Mouse (Mus musculus): ENCODE measurements around the gene Atp1a2. TPM values are rescaled to one million over a fixed set of nuclear protein-coding genes. Genes with fewer than 3 reads are reported as not detected.

The Atp1a2 gene
- polyA plus RNA-seq, 1 experiment from 2014 or later = 0.69 TPM

- peaks cover 4% of the 10 kb centered on the region for H3K27me3 ChIP-seq
- ChIA-PET POLR2A (no interaction called here), CTCF (interaction anchor here (0.8 to 2.1 kb wide), 11 partner anchors 8 to 280 kb away, joined by 4 to 16 read pairs (median 4); partner anchors contain the start of gene Kcnj10)
- DNase-seq (ENCODE audit: low read depth, low spot score) (no peak), ATAC-seq (no peak)
- no peak for TF ChIP-seq CTCF (IDR thresholded peaks at IDR 0.05)
- in situ Hi-C loops (cut with MboI; ENCODE audit: low pct_unique_long_range_greater_than_20kb) = loop anchor here (5.0 to 25.0 kb wide), 3 partner anchors 41 to 489 kb away; partner anchors contain the start of genes Cd84 and Vangl2
Measured at GRCm38 (mm10) chr1:172325680-172326535, 28.0 kb upstream of the Atp1a2 start.

- ATAC-seq (peak; percentile 86), DNase-seq (ENCODE audit: low read depth, low spot score) (no peak)
- in situ Hi-C loops (cut with MboI; ENCODE audit: low pct_unique_long_range_greater_than_20kb) = loop anchor here (5.0 to 25.0 kb wide), 3 partner anchors 43 to 487 kb away; partner anchors contain the start of genes Cd84 and Vangl2
- ChIA-PET POLR2A (no interaction called here), CTCF (interaction anchor here (0.8 to 2.1 kb wide), 16 partner anchors 8 to 279 kb away, joined by 3 to 16 read pairs (median 4); partner anchors contain the start of gene Kcnj10)
- no peak for TF ChIP-seq CTCF (IDR thresholded peaks at IDR 0.05)
- peaks cover 4% of the 10 kb centered on the region for H3K27me3 ChIP-seq
Measured at GRCm38 (mm10) chr1:172324725-172325124, 26.9 kb upstream of the Atp1a2 start.

DNA sequence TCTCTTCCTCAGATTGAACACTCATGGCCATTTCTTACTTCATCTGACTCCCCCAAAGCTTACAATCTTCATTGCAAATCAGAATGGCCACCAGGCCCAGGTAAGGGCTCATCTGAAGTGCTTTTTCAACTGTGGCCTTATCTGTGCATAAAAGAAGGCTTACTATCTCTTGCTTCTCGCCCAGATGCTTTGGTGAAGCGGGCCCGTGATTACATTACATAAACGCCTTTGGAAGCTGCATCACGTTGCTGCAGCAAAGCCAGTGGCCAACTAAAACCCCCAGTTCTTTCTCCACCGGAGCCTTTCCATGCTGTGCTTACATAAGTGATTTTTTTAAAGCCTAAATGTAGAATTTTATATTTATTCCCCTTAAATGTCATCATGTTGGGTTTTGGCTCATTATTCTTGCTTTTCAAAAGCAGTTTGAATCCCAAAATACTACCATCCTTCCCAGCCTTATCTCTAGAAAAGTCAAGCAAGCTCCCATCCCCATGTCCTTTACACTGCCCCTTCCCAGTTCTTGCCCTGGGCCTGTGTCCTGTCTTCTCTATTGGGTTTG lies 26.0 kb upstream of the Atp1a2 start:
- no peak for ATAC-seq
- H3K27me3 ChIP-seq = peaks cover under 1% of the 10 kb centered on the region
- TF ChIP-seq CTCF (IDR thresholded peaks at IDR 0.05) = no peak
- no peak for DNase-seq (ENCODE audit: low read depth, low spot score)
- ChIA-PET POLR2A (interaction anchor here (2.1 kb wide), 1 partner anchor 10 kb away, joined by 6 read pairs; no protein-coding TSS in a partner anchor), CTCF (interaction anchor here (1.3 to 2.1 kb wide), 6 partner anchors 9 to 207 kb away, joined by 3 to 16 read pairs (median 5); no protein-coding TSS in a partner anchor)
- in situ Hi-C loops (cut with MboI; ENCODE audit: low pct_unique_long_range_greater_than_20kb) = no loop called here

- H3K27me3 ChIP-seq = no peaks in the 10 kb centered on the region
- TF ChIP-seq CTCF (IDR thresholded peaks at IDR 0.05) = no peak
- POLR2A ChIA-PET = interaction anchor here (2.1 kb wide), 1 partner anchor 9 kb away, joined by 6 read pairs; no protein-coding TSS in a partner anchor
- CTCF ChIA-PET = interaction anchor here (0.9 to 1.9 kb wide), 3 partner anchors 11 to 204 kb away, joined by 3 to 6 read pairs (median 4); no protein-coding TSS in a partner anchor
- DNase-seq (ENCODE audit: low read depth, low spot score) (no peak), ATAC-seq (no peak)
- in situ Hi-C loops (cut with MboI; ENCODE audit: low pct_unique_long_range_greater_than_20kb) = no loop called here
Measured at GRCm38 (mm10) chr1:172323298-172323697, 25.4 kb upstream of the Atp1a2 start.

DNA sequence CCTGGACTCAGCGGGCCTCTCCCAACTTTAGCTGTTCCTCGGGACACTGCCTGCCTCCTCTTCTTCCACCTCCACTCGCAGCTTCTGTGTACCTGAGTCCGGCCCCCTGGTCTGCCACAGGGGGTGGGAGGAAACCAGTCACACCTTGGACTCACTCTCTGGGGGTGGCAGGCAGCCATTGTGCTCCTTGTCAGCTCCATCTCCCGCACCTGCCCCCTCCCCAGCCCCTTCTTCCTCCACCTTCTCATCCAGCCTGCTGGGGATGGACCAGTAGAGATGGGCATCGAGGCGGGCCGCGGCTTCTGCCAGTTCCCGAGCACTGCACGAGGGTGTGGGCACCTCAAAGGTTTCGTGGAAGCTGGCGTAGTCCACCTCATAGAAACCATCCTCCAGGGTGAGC lies 24.9 kb upstream of the Atp1a2 start:
- CTCF ChIA-PET = interaction anchor here (0.9 to 1.3 kb wide), 3 partner anchors 11 to 203 kb away, joined by 3 to 4 read pairs (median 3); no protein-coding TSS in a partner anchor

GRCm38 (mm10) chr1:172319921-172320411 lies 22.1 kb upstream of the Atp1a2 start:
- ChIA-PET POLR2A (no interaction called here), CTCF (no interaction called here)
- no peak for ATAC-seq
- no peak for DNase-seq (ENCODE audit: low read depth, low spot score)
- in situ Hi-C loops (cut with MboI; ENCODE audit: low pct_unique_long_range_greater_than_20kb) = loop anchor here (10.0 kb wide), 1 partner anchor 185 kb away; the partner anchor contains the start of gene Tagln2
- no peaks in the 10 kb centered on the region for H3K27me3 ChIP-seq
- TF ChIP-seq CTCF (IDR thresholded peaks at IDR 0.05) = no peak

More for the DNA sequence above, 24.9 kb upstream of the Atp1a2 start:
- DNase-seq (ENCODE audit: low read depth, low spot score) = no peak
- POLR2A ChIA-PET = interaction anchor here (2.1 kb wide), 1 partner anchor 8 kb away, joined by 6 read pairs; no protein-coding TSS in a partner anchor
- no peak for TF ChIP-seq CTCF (IDR thresholded peaks at IDR 0.05)
- H3K27me3 ChIP-seq = no peaks in the 10 kb centered on the region
- no peak for ATAC-seq
- in situ Hi-C loops (cut with MboI; ENCODE audit: low pct_unique_long_range_greater_than_20kb) = no loop called here

GRCm38 (mm10) chr1:172319346-172319745 lies 21.5 kb upstream of the Atp1a2 start:
- no peak for TF ChIP-seq CTCF (IDR thresholded peaks at IDR 0.05)
- H3K27me3 ChIP-seq = no peaks in the 10 kb centered on the region
- in situ Hi-C loops (cut with MboI; ENCODE audit: low pct_unique_long_range_greater_than_20kb) = loop anchor here (10.0 kb wide), 1 partner anchor 185 kb away; the partner anchor contains the start of gene Tagln2
- CTCF ChIA-PET = interaction anchor here (0.6 kb wide), 1 partner anchor 200 kb away, joined by 3 read pairs; no protein-coding TSS in a partner anchor
- no peak for DNase-seq (ENCODE audit: low read depth, low spot score)
- no peak for ATAC-seq
- POLR2A ChIA-PET = no interaction called here

- TF ChIP-seq CTCF (IDR thresholded peaks at IDR 0.05) = no peak
- no peaks in the 10 kb centered on the region for H3K27me3 ChIP-seq
- in situ Hi-C loops (cut with MboI; ENCODE audit: low pct_unique_long_range_greater_than_20kb) = loop anchor here (10.0 kb wide), 1 partner anchor 186 kb away; the partner anchor contains the start of gene Tagln2
- DNase-seq (ENCODE audit: low read depth, low spot score) (no peak), ATAC-seq (no peak)
- ChIA-PET POLR2A (no interaction called here), CTCF (interaction anchor here (0.6 kb wide), 1 partner anchor 199 kb away, joined by 3 read pairs; no protein-coding TSS in a partner anchor)
Measured at GRCm38 (mm10) chr1:172318424-172319035, 20.7 kb upstream of the Atp1a2 start.

DNA sequence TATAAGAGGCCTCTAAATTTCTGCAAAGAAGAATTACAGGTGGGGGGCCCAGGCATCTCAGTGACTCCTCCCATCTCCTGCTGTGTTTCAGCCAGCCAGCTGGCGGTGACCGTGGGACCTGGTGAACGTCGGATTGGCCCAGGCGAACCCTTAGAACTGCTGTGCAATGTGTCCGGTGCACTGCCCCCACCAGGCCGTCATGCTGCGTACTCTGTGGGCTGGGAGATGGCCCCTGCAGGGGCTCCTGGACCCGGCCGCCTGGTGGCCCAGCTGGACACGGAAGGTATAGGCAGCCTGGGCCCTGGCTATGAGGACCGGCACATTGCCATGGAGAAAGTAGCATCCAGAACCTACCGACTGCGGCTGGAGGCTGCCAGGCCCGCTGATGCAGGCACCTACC lies 20.1 kb upstream of the Atp1a2 start:
- no peaks in the 10 kb centered on the region for H3K27me3 ChIP-seq
- TF ChIP-seq CTCF (IDR thresholded peaks at IDR 0.05) = no peak
- ATAC-seq = no peak
- CTCF ChIA-PET = no interaction called here
- POLR2A ChIA-PET = no interaction called here
- DNase-seq (ENCODE audit: low read depth, low spot score) = no peak
- in situ Hi-C loops (cut with MboI; ENCODE audit: low pct_unique_long_range_greater_than_20kb) = loop anchor here (10.0 kb wide), 1 partner anchor 187 kb away; the partner anchor contains the start of gene Tagln2

GRCm38 (mm10) chr1:172317431-172317830 lies 19.6 kb upstream of the Atp1a2 start:
- CTCF ChIA-PET = no interaction called here
- no peak for ATAC-seq
- no peak for TF ChIP-seq CTCF (IDR thresholded peaks at IDR 0.05)
- POLR2A ChIA-PET = no interaction called here
- no peak for DNase-seq (ENCODE audit: low read depth, low spot score)
- no peaks in the 10 kb centered on the region for H3K27me3 ChIP-seq
- in situ Hi-C loops (cut with MboI; ENCODE audit: low pct_unique_long_range_greater_than_20kb) = loop anchor here (10.0 kb wide), 1 partner anchor 187 kb away; the partner anchor contains the start of gene Tagln2

Data from Patski (cell line).